Mouse (Mus musculus): ENCODE results near the gene Larp6. TPM values are rescaled to one million over a fixed set of nuclear protein-coding genes. Genes with fewer than 3 reads are reported as not detected.

Larp6 gene
- polyA plus RNA-seq, 1 experiment, result not detected

GRCm38 (mm10) chr9:60782057-60782789 lies 69.4 kb downstream of the Larp6 start:
- peaks cover 10% of the 10 kb centered on the region for H3K27me3 ChIP-seq (replicated peaks)
- no peaks in the 10 kb centered on the region for H3K4me1 ChIP-seq
- H3K9me3 ChIP-seq, result no peaks in the 10 kb centered on the region
- H3K4me3 ChIP-seq (replicated peaks), result no peak overlapping the region
- no peaks in the 10 kb centered on the region for H3K36me3 ChIP-seq (replicated peaks; ENCODE audit: low read length)
- TF ChIP-seq FLI1 (IDR thresholded peaks at IDR 0.05; ENCODE audit: low read length) (no peak), GATA1 (IDR thresholded peaks at IDR 0.05; ENCODE audit: borderline replicate concordance, low read length) (no peak)

DNA sequence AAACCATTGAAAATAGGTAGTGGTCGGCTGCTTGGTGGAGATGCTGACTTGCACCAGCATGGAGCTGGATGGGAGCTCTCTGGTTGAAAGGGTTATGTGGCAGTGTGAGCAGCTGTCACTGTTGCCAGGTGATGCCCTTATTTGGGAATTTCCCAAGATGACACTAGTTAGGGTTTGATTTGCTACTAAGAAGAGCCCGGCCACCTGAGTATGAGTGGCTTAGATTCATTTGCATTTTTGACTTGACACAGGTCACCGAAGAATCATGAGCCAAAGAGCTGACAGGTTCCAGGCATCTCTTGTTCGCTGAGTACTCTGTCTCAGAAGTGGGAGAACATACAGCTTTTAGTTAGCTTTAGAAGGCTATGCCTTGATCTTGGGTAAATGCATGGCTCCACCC lies 72.3 kb downstream of the Larp6 start:
- no peak overlapping the region for H3K4me3 ChIP-seq (replicated peaks)
- H3K27me3 ChIP-seq (replicated peaks), result peaks cover 18% of the 10 kb centered on the region
- no peaks in the 10 kb centered on the region for H3K9me3 ChIP-seq
- H3K4me1 ChIP-seq, result 0 out of 2 replicates have a peak, but pooled peaks cover 4% of the 10 kb centered on the region
- TF ChIP-seq FLI1 (IDR thresholded peaks at IDR 0.05; ENCODE audit: low read length), result no peak
- no peak for TF ChIP-seq GATA1 (IDR thresholded peaks at IDR 0.05; ENCODE audit: borderline replicate concordance, low read length)
- no peaks in the 10 kb centered on the region for H3K36me3 ChIP-seq (replicated peaks; ENCODE audit: low read length)

DNA sequence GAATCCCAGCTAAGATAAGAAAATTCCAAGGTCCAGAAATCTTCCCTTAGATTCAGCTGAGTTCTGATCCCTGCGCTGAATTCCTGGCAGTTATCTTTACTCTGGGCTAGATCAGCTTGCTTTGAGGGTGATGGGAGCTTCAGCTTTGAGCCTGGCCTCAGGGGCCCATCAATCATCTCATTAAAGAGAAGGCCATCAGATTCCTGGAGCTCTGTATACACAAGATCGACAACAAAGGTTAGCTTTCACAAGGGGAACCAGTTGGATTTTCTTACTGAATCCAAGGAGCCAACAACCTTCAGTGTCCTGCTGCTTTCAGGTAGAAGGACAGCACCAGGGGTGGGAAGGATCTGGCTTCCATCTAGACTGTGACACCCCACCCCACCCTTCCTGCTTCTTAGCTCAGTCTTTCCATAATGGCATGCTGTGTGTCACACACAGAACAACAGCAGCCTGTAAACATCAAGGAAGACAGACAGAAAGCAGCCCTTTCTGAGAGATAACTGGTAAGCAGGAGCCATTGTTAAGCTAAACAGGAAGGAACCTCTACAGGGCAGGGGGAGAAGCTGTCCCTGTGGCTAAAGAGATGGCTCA lies 74.8 kb downstream of the Larp6 start:
- Histone ChIP-seq H3K27me3 (replicated peaks) (peaks cover 31% of the 10 kb centered on the region), H3K36me3 (replicated peaks; ENCODE audit: low read length) (no peaks in the 10 kb centered on the region), H3K9me3 (no peaks in the 10 kb centered on the region), H3K4me1 (0 out of 2 replicates have a peak, but pooled peaks cover 4% of the 10 kb centered on the region), H3K4me3 (replicated peaks) (no peak overlapping the region)
- TF ChIP-seq GATA1 (IDR thresholded peaks at IDR 0.05; ENCODE audit: borderline replicate concordance, low read length) (no peak), FLI1 (IDR thresholded peaks at IDR 0.05; ENCODE audit: low read length) (no peak)

Other genes starting within 250 kb of the Larp6 start
- gene Thsd4, start 190.9 kb upstream of the Larp6 start, polyA plus RNA-seq (2012; ENCODE audit: insufficient read depth, low replicate concordance), result 0.65 and 0.69 TPM in 2 replicates
- gene Lrrc49, start 24.8 kb upstream of the Larp6 start, polyA plus RNA-seq (2012; ENCODE audit: insufficient read depth, low replicate concordance), result 0.54 and 2.3 TPM in 2 replicates
- gene Uaca, start 81.6 kb downstream of the Larp6 start, polyA plus RNA-seq (2012; ENCODE audit: insufficient read depth, low replicate concordance), result 2.5 TPM in 1 of 2 replicates, not detected in the other

Measured in megakaryocyte, embryonic 14.5 days (primary cell).